Mouse (Mus musculus) lung, embryonic 16.5 days (tissue): ENCODE measurements at regions not wholly inside any gene's neighbourhood (a gene's known extent, or its start where the extent isn't known, plus 50 kb on each side); places are given as distances from the start of the nearest gene placed in this dataset.

Source experiments
- ATAC-seq: fragments of 200-750 bp; cut with Nextera tagmentation; 2 replicates; pipeline ENCODE4 v1.8.0; 2017; ENCODE audit warnings: low read depth, mild to moderate bottlenecking, moderate library complexity
- H3K27ac ChIP-seq: fragments of 300-500 bp; sonication (generic); 2 replicates; pipeline ENCODE4 v1.5.1; 2014; ENCODE audit warnings: mild to moderate bottlenecking, control low read depth, low read length
- H3K27me3 ChIP-seq: fragments of 300-500 bp; sonication (generic); 2 replicates; pipeline ENCODE4 v1.6.1; 2014; ENCODE audit warnings: low read depth, low read length, mixed read lengths; ENCODE audit not compliant: control insufficient read depth, insufficient read depth
- H3K36me3 ChIP-seq: fragments of 300-500 bp; sonication (generic); 2 replicates; pipeline ENCODE4 v1.6.1; 2014; ENCODE audit warnings: low read length; ENCODE audit not compliant: control insufficient read depth, insufficient read depth
- H3K4me1 ChIP-seq: fragments of 300-500 bp; sonication (generic); replicated peaks from 2 replicates; pipeline ENCODE4 v1.6.1; 2014; ENCODE audit warnings: low read length, mixed read lengths; ENCODE audit not compliant: control insufficient read depth, insufficient read depth
- H3K4me2 ChIP-seq: fragments of 300-500 bp; sonication (generic); 2 replicates; pipeline ENCODE4 v1.6.1; 2014; ENCODE audit warnings: low read depth, low read length, control low read depth
- H3K4me3 ChIP-seq: fragments of 300-500 bp; sonication (generic); 2 replicates; pipeline ENCODE4 v1.5.1; 2014; ENCODE audit warnings: mild to moderate bottlenecking, low read length, control low read depth
- H3K9ac ChIP-seq: fragments of 300-500 bp; sonication (generic); 2 replicates; pipeline ENCODE4 v1.6.1; 2014; ENCODE audit warnings: low read length, control low read depth
- H3K9me3 ChIP-seq: fragments of 300-500 bp; sonication (generic); 2 replicates; pipeline ENCODE4 v1.6.1; 2016; ENCODE audit warnings: low read length; ENCODE audit not compliant: control insufficient read depth
- WGBS: fragments of 180-500 bp; shearing (Covaris S2); extraction: QIAGEN DNeasy Blood & Tissue Kit; methylation state at CpG from one replicate; pipeline ENCODE4 v1.1.7; 2014; 5-methylcytosine and 5-hydroxymethylcytosine counted together

DNA sequence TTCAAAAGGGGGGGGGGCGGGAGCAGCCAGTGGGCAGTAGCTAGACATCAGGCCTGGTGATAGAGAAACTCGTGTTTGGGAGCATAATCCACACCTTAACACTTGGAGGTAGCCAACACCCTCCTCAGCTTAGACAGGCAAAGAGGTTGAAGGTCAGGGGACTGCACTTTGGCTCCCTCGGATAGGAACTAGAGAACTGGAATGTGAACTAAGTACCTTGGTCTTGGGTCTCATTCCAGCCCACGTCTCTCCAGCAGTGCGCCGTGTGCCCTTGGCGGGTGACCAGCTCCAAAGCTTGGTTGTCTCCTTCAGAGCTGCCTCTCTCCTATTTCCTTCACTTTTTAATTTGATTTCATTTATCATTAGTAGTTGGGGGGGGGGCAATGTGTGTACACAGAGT, 73.0 kb upstream of the Arid1b start:
- Histone ChIP-seq H3K4me1 (no peaks in the 10 kb centered on the region), H3K9me3 (no peaks in the 10 kb centered on the region), H3K27me3 (no peaks in the 10 kb centered on the region), H3K36me3 (no peaks in the 10 kb centered on the region), H3K4me2 (no peak overlapping the region), H3K4me3 (no peak overlapping the region), H3K27ac (no peak overlapping the region), H3K9ac (no peak overlapping the region)
- 74% methylated on average over 7 of the region's 7 CpGs for WGBS
- no peak for ATAC-seq

GRCm38 (mm10) chr17:4928631-4929030, 65.5 kb upstream of the Arid1b start:
- no peak overlapping the region for H3K27ac ChIP-seq
- H3K36me3 ChIP-seq = no peaks in the 10 kb centered on the region
- no peaks in the 10 kb centered on the region for H3K4me1 ChIP-seq
- no peak overlapping the region for H3K9ac ChIP-seq
- ATAC-seq = no peak
- H3K9me3 ChIP-seq = no peaks in the 10 kb centered on the region
- H3K4me2 ChIP-seq = no peak overlapping the region
- no peaks in the 10 kb centered on the region for H3K27me3 ChIP-seq
- 25% methylated on average over 5 of the region's 5 CpGs for WGBS
- no peak overlapping the region for H3K4me3 ChIP-seq

- Histone ChIP-seq H3K36me3 (no peaks in the 10 kb centered on the region), H3K27me3 (no peaks in the 10 kb centered on the region), H3K4me1 (no peaks in the 10 kb centered on the region), H3K4me2 (no peak overlapping the region), H3K9ac (no peak overlapping the region), H3K9me3 (no peaks in the 10 kb centered on the region), H3K4me3 (no peak overlapping the region), H3K27ac (no peak overlapping the region)
- 83% methylated on average over 5 of the region's 5 CpGs for whole genome bisulfite sequencing
- no peak for ATAC-seq
These were observed 58.9 kb upstream of the Arid1b start for GRCm38 (mm10) chr17:4935268-4935667.

- no peak overlapping the region for H3K9ac ChIP-seq
- no peak overlapping the region for H3K4me3 ChIP-seq
- 0 out of 2 replicates have a peak, but pooled peaks cover under 1% of the 10 kb centered on the region for H3K4me1 ChIP-seq
- H3K27me3 ChIP-seq = no peaks in the 10 kb centered on the region
- 60% methylated on average over 9 of the region's 9 CpGs for WGBS
- H3K9me3 ChIP-seq = no peaks in the 10 kb centered on the region
- H3K36me3 ChIP-seq = no peaks in the 10 kb centered on the region
- no peak for ATAC-seq
- no peak overlapping the region for H3K27ac ChIP-seq
- H3K4me2 ChIP-seq = no peak overlapping the region
These were observed 53.5 kb upstream of the Arid1b start for GRCm38 (mm10) chr17:4940589-4940988.

DNA sequence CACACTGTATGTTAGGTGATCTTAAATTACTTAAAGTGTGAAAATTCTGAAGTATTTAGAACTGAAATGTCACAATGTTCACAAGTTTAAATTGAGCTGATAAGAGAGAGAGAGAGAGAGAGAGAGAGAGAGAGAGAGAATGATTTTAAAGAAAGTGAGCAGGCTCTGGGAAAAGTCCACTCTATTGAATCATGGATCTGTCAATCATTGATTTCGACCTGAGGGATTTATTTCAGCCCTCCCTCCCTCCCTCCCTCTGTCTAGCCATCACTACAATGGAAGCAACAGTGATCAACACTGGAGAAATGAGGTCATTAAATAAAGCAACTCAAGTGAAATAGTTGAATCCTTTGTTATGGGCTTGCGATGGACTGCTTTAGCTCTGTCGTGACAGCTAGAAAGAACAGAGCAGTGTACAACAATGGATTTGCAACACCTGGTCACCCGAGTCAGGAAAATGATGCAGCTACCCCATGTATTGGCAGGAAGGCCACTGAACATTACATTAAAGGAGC, 52.8 kb upstream of the Arid1b start:
- 64% methylated on average over 4 of the region's 4 CpGs for WGBS
- no peaks in the 10 kb centered on the region for H3K9me3 ChIP-seq
- H3K36me3 ChIP-seq = no peaks in the 10 kb centered on the region
- H3K27me3 ChIP-seq = no peaks in the 10 kb centered on the region
- H3K4me3 ChIP-seq = no peak overlapping the region
- H3K27ac ChIP-seq = no peak overlapping the region
- H3K4me1 ChIP-seq = peaks cover 5% of the 10 kb centered on the region; the same call in 1 of the 2 replicates
- no peak overlapping the region for H3K9ac ChIP-seq
- H3K4me2 ChIP-seq = no peak overlapping the region
- no peak for ATAC-seq

DNA sequence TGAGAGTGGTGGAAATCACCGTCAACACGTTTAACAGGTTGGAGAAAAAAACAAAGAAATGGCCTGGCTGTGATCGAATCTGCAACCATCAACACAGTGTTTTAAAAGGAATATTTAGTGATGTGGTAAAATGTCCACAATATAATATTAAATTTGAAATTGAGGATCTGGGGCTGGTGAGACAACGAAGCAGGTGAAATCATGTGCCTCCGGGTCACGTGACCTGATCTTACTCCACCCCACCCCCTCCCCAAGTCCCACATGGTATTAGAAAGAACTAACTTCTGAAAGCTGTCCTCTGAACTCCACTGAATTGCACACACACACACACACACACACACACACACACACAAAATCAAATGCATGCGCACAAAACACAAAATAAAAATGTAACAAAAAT, 51.3 kb upstream of the Arid1b start:
- no peaks in the 10 kb centered on the region for H3K36me3 ChIP-seq
- H3K9me3 ChIP-seq = no peaks in the 10 kb centered on the region
- no peaks in the 10 kb centered on the region for H3K27me3 ChIP-seq
- 89% methylated on average over 7 of the region's 7 CpGs for WGBS
- H3K4me3 ChIP-seq = no peak overlapping the region
- no peak overlapping the region for H3K4me2 ChIP-seq
- no peak overlapping the region for H3K9ac ChIP-seq
- peaks cover 12% of the 10 kb centered on the region for H3K4me1 ChIP-seq
- H3K27ac ChIP-seq = no peak overlapping the region
- ATAC-seq = no peak
